Mouse (Mus musculus): ENCODE measurements around the gene 5430402E10Rik. TPM values are rescaled to one million over a fixed set of nuclear protein-coding genes. Genes with fewer than 3 reads are reported as not detected.
"Not testable (repeated sequence)": the region's sequence is repeated elsewhere in the genome, so short reads cannot be mapped to it uniquely, and the experiment has no call there.

Gene 5430402E10Rik
- not detected for total RNA-seq (2021)
- long read RNA-seq, experiment 1: 0 reads
- long read RNA-seq, experiment 2: 0 reads

DNA sequence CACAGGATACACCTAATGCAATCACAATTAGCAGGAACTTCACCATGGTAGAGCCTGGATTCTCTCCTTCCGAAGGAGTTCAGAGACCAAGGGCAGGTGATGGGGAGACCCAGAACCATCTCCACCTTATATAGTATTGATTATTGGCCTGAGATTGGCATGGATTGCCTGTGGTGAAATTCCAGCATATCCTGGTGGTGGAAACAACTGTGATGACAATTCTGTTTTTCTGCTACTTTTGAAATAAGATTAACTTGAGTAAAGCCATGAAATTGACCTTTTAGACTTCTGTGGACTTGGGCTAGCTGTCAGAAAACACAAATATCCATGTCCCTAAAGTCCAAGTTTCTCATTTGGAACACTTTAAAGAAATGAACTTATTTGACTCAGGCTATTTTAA is at the start of gene 5430402E10Rik:
5430402E10Rik (minus strand) TSS at position 101 of the 400 bp plus-strand sequence.
- intact Hi-C loops (cut with DNase I): not testable (repeated sequence)

DNA sequence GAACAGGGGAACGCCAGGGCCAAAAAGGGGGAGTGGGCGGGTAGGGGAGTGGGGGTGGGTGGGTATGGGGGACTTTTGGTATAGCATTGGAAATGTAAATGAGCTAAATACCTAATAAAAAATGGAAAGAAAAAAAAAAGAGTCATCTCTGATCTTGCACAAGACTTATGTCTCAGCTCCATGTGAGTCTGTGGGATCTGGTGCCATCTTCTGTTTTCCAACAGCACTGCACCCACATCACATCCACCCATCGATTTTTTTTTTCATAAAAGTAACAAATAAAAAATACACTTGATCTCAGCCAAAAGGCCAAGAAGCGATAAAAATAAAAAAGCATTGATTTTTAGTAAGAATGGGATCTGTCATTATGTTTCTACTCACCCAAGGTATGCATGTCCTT is 44.8 kb downstream of the 5430402E10Rik start:
- intact Hi-C loops (cut with DNase I); DNase-seq: not testable (repeated sequence)

More for the DNA sequence above, at the start of gene 5430402E10Rik:
- not testable (repeated sequence) for DNase-seq

Other genes with a start within 250 kb of the 5430402E10Rik start
- gene Prkx, start 128.8 kb downstream of the 5430402E10Rik start, total RNA-seq (2021): 10 to 100 TPM; 16.0 to 21.4 TPM
- gene Pbsn, start 71.4 kb downstream of the 5430402E10Rik start, total RNA-seq (2021): not detected
- gene Gm14744, start 60.3 kb downstream of the 5430402E10Rik start, total RNA-seq (2021): not detected
- gene Obp1a, start 166.3 kb upstream of the 5430402E10Rik start, total RNA-seq (2021): not detected
- gene Gm5938, start 200.4 kb upstream of the 5430402E10Rik start, total RNA-seq (2021): not detected